Mouse (Mus musculus) hindbrain, embryonic 12.5 days (tissue): ENCODE measurements around the gene Slitrk5. TPM values are rescaled to one million over a fixed set of nuclear protein-coding genes. Genes with fewer than 3 reads are reported as not detected.
"Not testable (repeated sequence)": the region's sequence is repeated elsewhere in the genome, so short reads cannot be mapped to it uniquely, and the experiment has no call there.

Experiments used
- ATAC-seq: fragments of 200-750 bp; cut with Nextera tagmentation; 2 replicates; pipeline ENCODE4 v1.8.0; 2017; ENCODE audit warnings: moderate TSS enrichment; ENCODE audit not compliant: low FRiP score
- H3K27ac ChIP-seq: fragments of 300-500 bp; sonication (generic); 2 replicates; pipeline ENCODE4 v1.5.1; 2016; ENCODE audit warnings: mild to moderate bottlenecking
- H3K27me3 ChIP-seq: fragments of 300-500 bp; sonication (generic); 2 replicates; pipeline ENCODE4 v1.6.1; 2016; ENCODE audit warnings: mild to moderate bottlenecking
- H3K36me3 ChIP-seq: fragments of 300-500 bp; sonication (generic); 2 replicates; pipeline ENCODE4 v1.6.1; 2016; ENCODE audit warnings: mild to moderate bottlenecking
- H3K4me1 ChIP-seq: fragments of 300-500 bp; sonication (generic); 2 replicates; pipeline ENCODE4 v1.6.1; 2016
- H3K4me2 ChIP-seq: fragments of 300-500 bp; sonication (generic); replicated peaks from 2 replicates; pipeline ENCODE4 v1.6.1; 2016; ENCODE audit warnings: mild to moderate bottlenecking
- H3K4me3 ChIP-seq: fragments of 300-500 bp; sonication (generic); 2 replicates; pipeline ENCODE4 v1.5.1; 2016; ENCODE audit warnings: mild to moderate bottlenecking
- H3K9ac ChIP-seq: fragments of 300-500 bp; sonication (generic); 2 replicates; pipeline ENCODE4 v1.6.1; 2016; ENCODE audit warnings: mild to moderate bottlenecking, moderate library complexity
- H3K9me3 ChIP-seq: fragments of 300-500 bp; sonication (generic); replicated peaks from 2 replicates; pipeline ENCODE4 v1.6.1; 2016; ENCODE audit warnings: mild to moderate bottlenecking
- WGBS: fragments of 180-500 bp; shearing (Covaris S2); methylation state at CpG from one replicate; pipeline ENCODE4 v1.1.7; 2016; 5-methylcytosine and 5-hydroxymethylcytosine counted together
- polyA plus RNA-seq: library from polyadenylated mRNA; unstranded; fragments of >200 nt; fragmentation: Nextera tagmentation; extraction: Ambion mirVana; gene quantifications from 2 replicates; pipeline ENCODE4 v1.2.1, GENCODE M21; 2016

The Slitrk5 gene
- polyA plus RNA-seq = 28.7 and 31.1 TPM in 2 replicates

- peak; percentile 57 for ATAC-seq
- Histone ChIP-seq H3K4me2 (peak within 1 kb of the TSS; percentile 67), H3K9ac (peak within 1 kb of the TSS; percentile 91), H3K27ac (peak within 1 kb of the TSS; percentile 97), H3K27me3 (no peaks in the 10 kb centered on the region), H3K4me1 (peaks cover 11% of the 10 kb centered on the region), H3K9me3 (no peaks in the 10 kb centered on the region), H3K36me3 (no peaks in the 10 kb centered on the region), H3K4me3 (peak within 1 kb of the TSS; percentile 79)
- WGBS = under 1% methylated on average over 22 of the region's 22 CpGs
Measured at GRCm38 (mm10) chr14:111674664-111675147, at the start of gene Slitrk5. Gene Slitrk5, plus strand, starts transcription at chr14:111675097.

- Histone ChIP-seq H3K36me3 (no peaks in the 10 kb centered on the region), H3K4me1 (peaks cover 9% of the 10 kb centered on the region), H3K9me3 (no peaks in the 10 kb centered on the region), H3K27me3 (no peaks in the 10 kb centered on the region), H3K4me3 (no peak overlapping the region), H3K27ac (no peak overlapping the region), H3K4me2 (no peak overlapping the region), H3K9ac (no peak overlapping the region)
- no peak for ATAC-seq
- WGBS = 55% methylated on average over 1 of the region's 1 CpGs
Measured at GRCm38 (mm10) chr14:111672942-111673341, 2.0 kb upstream of the Slitrk5 start.

GRCm38 (mm10) chr14:111675211-111676165 lies 591 bp downstream of the Slitrk5 start:
- peak overlapping the region; percentile 67 for H3K4me2 ChIP-seq
- no peaks in the 10 kb centered on the region for H3K36me3 ChIP-seq
- WGBS = under 1% methylated on average over 86 of the region's 94 CpGs
- peak overlapping the region; percentile 91 for H3K9ac ChIP-seq
- H3K27me3 ChIP-seq = 0 out of 2 replicates have a peak, but pooled peaks cover 2% of the 10 kb centered on the region
- peak; percentile 83 for ATAC-seq
- no peaks in the 10 kb centered on the region for H3K9me3 ChIP-seq
- peaks cover 12% of the 10 kb centered on the region for H3K4me1 ChIP-seq
- H3K4me3 ChIP-seq = peak overlapping the region; percentile 79
- peak overlapping the region; percentile 97 for H3K27ac ChIP-seq

GRCm38 (mm10) chr14:111676166-111676581 lies 1.3 kb downstream of the Slitrk5 start:
- Histone ChIP-seq H3K4me1 (peaks cover 19% of the 10 kb centered on the region), H3K9ac (peak overlapping the region; percentile 91), H3K9me3 (no peaks in the 10 kb centered on the region), H3K27me3 (0 out of 2 replicates have a peak, but pooled peaks cover 4% of the 10 kb centered on the region), H3K4me3 (peak overlapping the region; percentile 79), H3K36me3 (no peaks in the 10 kb centered on the region), H3K4me2 (peak overlapping the region; percentile 67), H3K27ac (peak overlapping the region; percentile 97)
- ATAC-seq = peak; percentile 68
- WGBS = under 1% methylated on average over 19 of the region's 19 CpGs

GRCm38 (mm10) chr14:111676851-111677291 lies 2.0 kb downstream of the Slitrk5 start:
- H3K36me3 ChIP-seq = no peaks in the 10 kb centered on the region
- ATAC-seq = peak; percentile 35
- 0 out of 2 replicates have a peak, but pooled peaks cover 4% of the 10 kb centered on the region for H3K27me3 ChIP-seq
- peak overlapping the region; percentile 79 for H3K4me3 ChIP-seq
- no peaks in the 10 kb centered on the region for H3K9me3 ChIP-seq
- peak overlapping the region; percentile 67 for H3K4me2 ChIP-seq
- peaks cover 25% of the 10 kb centered on the region for H3K4me1 ChIP-seq
- peak overlapping the region; percentile 97 for H3K27ac ChIP-seq
- WGBS = under 1% methylated on average over 18 of the region's 18 CpGs
- peak overlapping the region; percentile 91 for H3K9ac ChIP-seq

- no peaks in the 10 kb centered on the region for H3K36me3 ChIP-seq
- 3% methylated on average over 17 of the region's 17 CpGs for WGBS
- H3K9ac ChIP-seq = peak overlapping the region; percentile 91; the same call in 1 of the 2 replicates
- no peak for ATAC-seq
- peaks cover 27% of the 10 kb centered on the region for H3K4me1 ChIP-seq
- H3K9me3 ChIP-seq = no peaks in the 10 kb centered on the region
- H3K4me3 ChIP-seq = peak overlapping the region; percentile 79
- H3K4me2 ChIP-seq = peak overlapping the region; percentile 67
- 0 out of 2 replicates have a peak, but pooled peaks cover 4% of the 10 kb centered on the region for H3K27me3 ChIP-seq
- no peak overlapping the region; the same call in 1 of the 2 replicates for H3K27ac ChIP-seq
Measured at GRCm38 (mm10) chr14:111677361-111678070, 2.6 kb downstream of the Slitrk5 start.

- Histone ChIP-seq H3K27me3 (0 out of 2 replicates have a peak, but pooled peaks cover 4% of the 10 kb centered on the region), H3K4me3 (no peak overlapping the region), H3K36me3 (no peaks in the 10 kb centered on the region), H3K4me1 (peaks cover 27% of the 10 kb centered on the region), H3K9me3 (no peaks in the 10 kb centered on the region), H3K27ac (no peak overlapping the region), H3K9ac (no peak overlapping the region), H3K4me2 (peak overlapping the region; percentile 85)
- ATAC-seq = no peak
- WGBS = 69% methylated on average over 8 of the region's 8 CpGs
Measured at GRCm38 (mm10) chr14:111680271-111680670, 5.4 kb downstream of the Slitrk5 start.

GRCm38 (mm10) chr14:111681092-111681708 lies 6.3 kb downstream of the Slitrk5 start:
- H3K4me2 ChIP-seq = peak overlapping the region; percentile 85
- 1% methylated on average over 38 of the region's 38 CpGs for WGBS
- no peaks in the 10 kb centered on the region for H3K36me3 ChIP-seq
- peak; percentile 48 for ATAC-seq
- H3K4me1 ChIP-seq = peaks cover 27% of the 10 kb centered on the region
- peak overlapping the region; percentile 45 for H3K4me3 ChIP-seq
- H3K9me3 ChIP-seq = no peaks in the 10 kb centered on the region
- H3K27ac ChIP-seq = no peak overlapping the region
- H3K27me3 ChIP-seq = 0 out of 2 replicates have a peak, but pooled peaks cover 4% of the 10 kb centered on the region
- peak overlapping the region; percentile 60 for H3K9ac ChIP-seq

GRCm38 (mm10) chr14:111681773-111682172 lies 6.9 kb downstream of the Slitrk5 start:
- ATAC-seq = no peak
- Histone ChIP-seq H3K4me1 (peaks cover 27% of the 10 kb centered on the region), H3K27ac (no peak overlapping the region), H3K4me3 (peak overlapping the region; percentile 45), H3K36me3 (no peaks in the 10 kb centered on the region), H3K9ac (peak overlapping the region; percentile 60), H3K9me3 (no peaks in the 10 kb centered on the region), H3K4me2 (peak overlapping the region; percentile 85), H3K27me3 (0 out of 2 replicates have a peak, but pooled peaks cover 4% of the 10 kb centered on the region)
- 12% methylated on average over 13 of the region's 13 CpGs for WGBS

GRCm38 (mm10) chr14:111683543-111683942 lies 8.6 kb downstream of the Slitrk5 start:
- Histone ChIP-seq H3K4me1 (peaks cover 16% of the 10 kb centered on the region), H3K9me3 (no peaks in the 10 kb centered on the region), H3K36me3 (no peaks in the 10 kb centered on the region), H3K27me3 (0 out of 2 replicates have a peak, but pooled peaks cover 4% of the 10 kb centered on the region), H3K4me3 (no peak overlapping the region), H3K4me2 (no peak overlapping the region), H3K27ac (no peak overlapping the region), H3K9ac (no peak overlapping the region)
- WGBS = 76% methylated on average over 4 of the region's 4 CpGs
- ATAC-seq = no peak

- H3K36me3 ChIP-seq, H3K4me1 ChIP-seq, H3K4me2 ChIP-seq, H3K4me3 ChIP-seq, H3K27me3 ChIP-seq, ATAC-seq, H3K9me3 ChIP-seq, H3K27ac ChIP-seq, H3K9ac ChIP-seq: not testable (repeated sequence)
- 70% methylated on average over 1 of the region's 1 CpGs for WGBS
Measured at GRCm38 (mm10) chr14:111690139-111690538, 15.2 kb downstream of the Slitrk5 start.
